Mouse (Mus musculus): ENCODE measurements around the gene Gm10717.
"Not testable (repeated sequence)": the region's sequence is repeated elsewhere in the genome, so short reads cannot be mapped to it uniquely, and the experiment has no call there.

Gene Gm10717

GRCm38 (mm10) chr9:3023985-3024648 lies 1.1 kb upstream of the Gm10717 start:
- CTCF ChIA-PET, result not testable (repeated sequence)

DNA sequence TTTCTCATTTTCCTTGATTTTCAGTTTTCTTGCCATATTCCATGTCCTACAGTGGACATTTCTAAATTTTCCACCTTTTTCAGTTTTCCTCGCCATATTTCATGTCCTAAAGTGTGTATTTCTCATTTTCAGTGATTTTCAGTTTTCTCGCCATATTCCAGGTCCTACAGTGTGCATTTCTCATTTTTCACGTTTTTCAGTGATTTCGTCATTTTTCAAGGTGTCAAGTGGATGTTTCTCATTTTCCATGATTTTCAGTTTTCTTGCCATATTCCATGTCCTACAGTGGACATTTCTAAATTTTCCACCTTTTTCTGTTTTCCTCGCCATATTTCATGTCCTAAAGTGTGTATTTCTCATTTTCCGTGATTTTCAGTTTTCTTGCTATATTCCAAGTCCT lies 436 bp downstream of the Gm10717 start:
- POLR2A ChIA-PET, CTCF ChIA-PET: not testable (repeated sequence)

More at GRCm38 (mm10) chr9:3023985-3024648, 1.1 kb upstream of the Gm10717 start:
- POLR2A ChIA-PET, result not testable (repeated sequence)

DNA sequence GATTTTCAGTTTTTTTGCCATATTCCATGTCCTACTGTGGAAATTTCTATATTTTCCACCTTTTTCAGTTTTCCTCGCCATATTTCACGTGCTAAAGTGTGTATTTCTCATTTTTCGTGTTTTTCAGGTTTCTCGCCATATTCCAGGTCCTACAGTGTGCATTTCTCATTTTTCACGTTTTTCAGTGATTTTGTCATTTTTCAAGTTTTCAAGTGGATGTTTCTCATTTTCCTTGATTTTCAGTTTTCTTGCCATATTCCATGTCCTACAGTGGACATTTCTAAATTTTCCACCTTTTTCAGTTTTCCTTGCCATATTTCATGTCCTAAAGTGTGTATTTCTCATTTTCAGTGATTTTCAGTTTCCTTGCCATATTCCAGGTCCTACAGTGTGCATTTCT lies 919 bp downstream of the Gm10717 start:
- CTCF ChIA-PET, POLR2A ChIA-PET: not testable (repeated sequence)

- POLR2A ChIA-PET, CTCF ChIA-PET: not testable (repeated sequence)
Measured at GRCm38 (mm10) chr9:3026741-3027140, 1.5 kb downstream of the Gm10717 start.

- CTCF ChIA-PET, POLR2A ChIA-PET: not testable (repeated sequence)
Measured at GRCm38 (mm10) chr9:3027200-3027599, 2.0 kb downstream of the Gm10717 start.

GRCm38 (mm10) chr9:3029276-3030000 lies 4.2 kb downstream of the Gm10717 start:
- POLR2A ChIA-PET, CTCF ChIA-PET: not testable (repeated sequence)

GRCm38 (mm10) chr9:3030677-3031318 lies 5.6 kb downstream of the Gm10717 start:
- POLR2A ChIA-PET, CTCF ChIA-PET: not testable (repeated sequence)

- POLR2A ChIA-PET, CTCF ChIA-PET: not testable (repeated sequence)
Measured at GRCm38 (mm10) chr9:3034299-3034698, 9.1 kb downstream of the Gm10717 start, which contains the start of gene Gm17535. Gene Gm17535, plus strand, starts transcription at chr9:3034599.

DNA sequence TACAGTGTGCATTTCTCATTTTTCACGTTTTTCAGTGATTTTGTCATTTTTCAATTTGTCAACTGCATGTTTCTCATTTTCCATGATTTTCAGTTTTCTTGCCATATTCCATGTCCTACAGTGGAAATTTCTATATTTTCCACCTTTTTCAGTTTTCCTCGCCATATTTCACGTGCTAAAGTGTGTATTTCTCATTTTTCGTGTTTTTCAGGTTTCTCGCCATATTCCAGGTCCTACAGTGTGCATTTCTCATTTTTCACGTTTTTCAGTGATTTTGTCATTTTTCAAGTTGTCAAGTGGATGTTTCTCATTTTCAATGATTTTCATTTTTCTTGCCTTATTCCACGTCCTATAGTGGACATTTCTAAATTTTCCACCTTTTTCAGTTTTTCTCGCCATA lies 11.4 kb downstream of the Gm10717 start, which contains the start of gene Gm10715:
TSS of gene Gm10715 (plus strand) at position 301 of the 400 bp plus-strand sequence.
- POLR2A ChIA-PET, CTCF ChIA-PET: not testable (repeated sequence)

- POLR2A ChIA-PET, CTCF ChIA-PET: not testable (repeated sequence)
Measured at GRCm38 (mm10) chr9:3038161-3038560, 12.9 kb downstream of the Gm10717 start.
